Mouse (Mus musculus): ENCODE data around the gene Zkscan16. TPM values are rescaled to one million over a fixed set of nuclear protein-coding genes. Genes with fewer than 3 reads are reported as not detected.
A peak's percentile ranks its signal among the peaks of the same experiment; 100 is the strongest.

Gene Zkscan16
- polyA plus RNA-seq (2012; rRNA removed) = 0.03 and 0.08 TPM in 2 replicates
- 0.06 and 0.11 TPM in 2 replicates for polyA plus RNA-seq (2014; fragmentation: Nextera tagmentation; extraction: Ambion mirVana)

DNA sequence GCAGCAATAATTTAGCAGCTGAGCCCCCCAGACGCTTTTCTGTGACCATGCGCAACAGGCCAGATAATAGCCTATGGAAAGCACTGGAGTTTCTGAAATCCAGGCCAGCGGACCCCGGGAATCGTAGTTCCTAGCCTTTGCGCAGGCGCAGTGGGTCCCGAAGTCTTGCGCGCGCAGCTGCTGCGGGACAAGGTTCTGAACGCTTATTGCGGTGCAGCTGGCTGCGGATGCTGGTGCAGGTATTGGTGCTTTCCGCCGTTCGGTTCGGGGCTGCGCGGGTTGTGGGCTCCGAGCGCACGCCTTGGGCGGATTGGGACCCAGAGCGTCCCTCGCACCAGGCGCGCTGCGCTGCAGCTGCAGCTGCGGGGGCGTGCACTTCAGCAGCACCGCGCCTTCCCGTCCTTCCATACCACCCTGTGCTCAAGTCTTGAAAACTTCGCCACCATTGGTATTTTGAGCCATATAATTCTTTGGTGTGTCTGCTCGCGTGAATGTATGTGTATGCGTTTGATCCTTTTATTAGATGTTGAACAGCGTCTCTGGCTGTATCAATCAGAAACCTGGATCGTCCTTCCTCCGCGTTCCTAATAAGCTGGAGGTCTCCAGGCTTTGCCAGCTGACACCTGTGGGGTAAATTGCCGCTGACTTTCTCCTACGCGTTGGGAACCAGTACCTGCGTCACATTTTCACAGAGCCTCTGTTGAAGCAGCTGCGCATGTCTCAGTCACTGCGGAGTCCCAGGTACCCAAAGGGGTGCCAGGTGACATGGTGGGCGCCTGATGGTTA lies at the start of gene Zkscan16:
Gene Zkscan16, plus strand, starts transcription at position 209 of the 786 bp plus-strand sequence.
- Histone ChIP-seq H3K27ac (no peak within 1 kb of the TSS), H3K9ac (replicated peaks) (no peak within 1 kb of the TSS), H3K4me3 (ENCODE audit: insufficient read depth in 1 of 2, low read depth in 2 of 2, low read length in 2 of 2) (peak within 1 kb of the TSS; percentile 58 to 60), H3K9me3 (ENCODE audit: control insufficient read depth, low read length) (no peaks in the 10 kb centered on the region), H3K27me3 (ENCODE audit: control insufficient read depth, insufficient read depth, low read length) (peaks cover 30% of the 10 kb centered on the region), H3K4me2 (ENCODE audit: low read depth) (peak within 1 kb of the TSS; percentile 69), H3K4me1 (replicated peaks; ENCODE audit: control insufficient read depth in 2 of 2, insufficient read depth in 2 of 2, low read length in 1 of 2) (0 out of 4 replicates have a peak, but pooled peaks cover 0 to 2% of the 10 kb centered on the region in 2 experiments), H3K36me3 (replicated peaks; ENCODE audit: control insufficient read depth, insufficient read depth, low read depth) (no peaks in the 10 kb centered on the region)
- no peak for ATAC-seq (ENCODE audit: insufficient read depth)
- whole genome bisulfite sequencing (ENCODE audit: insufficient replicate concordance) = 2% methylated on average over 50 of the region's 50 CpGs
- TF ChIP-seq CTCF (IDR thresholded peaks at IDR 0.05; ENCODE audit: low read depth) (no peak), EP300 (IDR thresholded peaks at IDR 0.05; ENCODE audit: low read depth) (no peak)
- DNase-seq (ENCODE audit: low read depth in 3 of 3, low spot score in 3 of 3) = peak in 2 of 3 experiments; percentile 13 to 26

DNA sequence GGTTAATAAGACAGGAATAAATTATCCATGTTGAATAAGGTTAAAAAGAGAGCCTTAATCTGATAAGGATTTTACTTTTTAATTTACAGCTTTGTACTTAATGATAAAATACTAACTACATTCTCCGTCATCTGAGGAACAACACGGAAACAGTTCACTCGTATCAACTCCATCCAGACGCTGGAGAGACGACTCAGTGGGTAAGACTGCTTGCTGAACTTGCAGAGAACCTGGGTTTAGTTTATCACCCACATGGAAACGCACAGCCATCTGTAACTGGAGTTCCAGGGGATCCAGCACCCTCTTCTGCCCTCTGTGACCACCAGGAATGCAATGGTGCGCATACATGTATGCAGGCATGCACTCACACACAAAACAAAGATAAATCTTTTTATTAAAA lies 49.0 kb upstream of the Zkscan16 start:
- Histone ChIP-seq H3K4me1 (replicated peaks; ENCODE audit: control insufficient read depth in 2 of 2, insufficient read depth in 2 of 2, low read length in 1 of 2) (peaks cover 17 to 19% of the 10 kb centered on the region in 2 experiments), H3K27me3 (ENCODE audit: control insufficient read depth, insufficient read depth, low read length) (no peaks in the 10 kb centered on the region), H3K9ac (replicated peaks) (no peak overlapping the region), H3K27ac (no peak overlapping the region), H3K4me2 (ENCODE audit: low read depth) (no peak overlapping the region), H3K4me3 (ENCODE audit: insufficient read depth in 1 of 2, low read depth in 2 of 2, low read length in 2 of 2) (no peak overlapping the region), H3K36me3 (replicated peaks; ENCODE audit: control insufficient read depth, insufficient read depth, low read depth) (no peaks in the 10 kb centered on the region), H3K9me3 (ENCODE audit: control insufficient read depth, low read length) (no peaks in the 10 kb centered on the region)
- TF ChIP-seq EP300 (IDR thresholded peaks at IDR 0.05; ENCODE audit: low read depth) = no peak
- TF ChIP-seq CTCF (IDR thresholded peaks at IDR 0.05; ENCODE audit: low read depth) = no peak
- DNase-seq (ENCODE audit: low read depth in 3 of 3, low spot score in 3 of 3) (no peak), ATAC-seq (ENCODE audit: insufficient read depth) (peak; percentile 43; the same call in 1 of the 2 replicates)
- 45% methylated on average over 7 of the region's 7 CpGs for WGBS (ENCODE audit: insufficient replicate concordance)

DNA sequence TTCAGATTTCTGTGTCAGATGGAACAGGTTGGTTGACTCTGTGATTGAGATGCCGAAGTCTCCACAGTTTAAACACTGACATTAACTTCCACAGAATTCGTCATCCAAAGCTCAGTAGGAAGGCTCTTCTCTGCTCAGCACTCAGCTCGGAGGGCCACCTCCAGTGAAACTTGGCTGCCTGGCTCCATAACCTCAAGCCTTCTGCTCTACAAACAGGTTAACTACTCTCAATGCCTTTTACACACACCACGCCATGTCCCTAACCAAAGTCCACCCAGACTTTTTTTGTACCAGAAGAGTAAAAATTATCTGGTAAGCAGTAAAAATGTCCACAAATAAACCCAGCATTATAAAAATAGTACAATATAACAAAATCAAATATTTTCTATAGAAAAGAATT lies 46.0 kb upstream of the Zkscan16 start:
- ATAC-seq (ENCODE audit: insufficient read depth) (no peak), DNase-seq (ENCODE audit: low read depth in 3 of 3, low spot score in 3 of 3) (no peak)
- H3K4me1 ChIP-seq (replicated peaks; ENCODE audit: control insufficient read depth in 2 of 2, insufficient read depth in 2 of 2, low read length in 1 of 2) = peaks cover 0 to 7% of the 10 kb centered on the region in 2 experiments; a peak in 2 of 4 replicates
- TF ChIP-seq CTCF (IDR thresholded peaks at IDR 0.05; ENCODE audit: low read depth) (no peak), EP300 (IDR thresholded peaks at IDR 0.05; ENCODE audit: low read depth) (no peak)
- no peaks in the 10 kb centered on the region for H3K9me3 ChIP-seq (ENCODE audit: control insufficient read depth, low read length)
- no peak overlapping the region for H3K27ac ChIP-seq
- H3K36me3 ChIP-seq (replicated peaks; ENCODE audit: control insufficient read depth, insufficient read depth, low read depth) = no peaks in the 10 kb centered on the region
- H3K27me3 ChIP-seq (ENCODE audit: control insufficient read depth, insufficient read depth, low read length) = no peaks in the 10 kb centered on the region
- no peak overlapping the region for H3K4me3 ChIP-seq (ENCODE audit: insufficient read depth in 1 of 2, low read depth in 2 of 2, low read length in 2 of 2)
- H3K9ac ChIP-seq (replicated peaks) = no peak overlapping the region
- H3K4me2 ChIP-seq (ENCODE audit: low read depth) = no peak overlapping the region
- 65% methylated on average over 4 of the region's 4 CpGs for WGBS (ENCODE audit: insufficient replicate concordance)

DNA sequence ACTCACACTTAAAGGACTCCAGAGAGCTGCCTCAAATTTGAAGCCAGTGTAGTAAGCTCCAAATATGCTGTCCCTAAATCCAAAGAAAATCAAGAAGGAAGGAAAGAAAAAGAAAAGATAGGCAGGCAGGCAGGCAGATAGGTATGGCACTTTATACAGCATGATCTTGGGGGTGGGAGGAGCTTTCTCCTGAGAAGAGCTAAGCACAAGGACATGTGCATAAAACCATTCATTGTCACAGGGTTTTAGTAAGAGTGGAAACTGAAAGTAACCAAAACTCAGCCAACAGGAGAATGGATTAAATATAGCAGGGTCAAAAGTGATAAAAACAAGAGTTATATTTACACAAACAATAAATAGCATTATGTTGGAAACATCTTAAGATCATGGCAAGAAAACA lies 45.1 kb upstream of the Zkscan16 start:
- Histone ChIP-seq H3K27me3 (ENCODE audit: control insufficient read depth, insufficient read depth, low read length) (no peaks in the 10 kb centered on the region), H3K4me3 (ENCODE audit: insufficient read depth in 1 of 2, low read depth in 2 of 2, low read length in 2 of 2) (no peak overlapping the region), H3K27ac (no peak overlapping the region), H3K9me3 (ENCODE audit: control insufficient read depth, low read length) (no peaks in the 10 kb centered on the region), H3K4me2 (ENCODE audit: low read depth) (no peak overlapping the region), H3K4me1 (replicated peaks; ENCODE audit: control insufficient read depth in 2 of 2, insufficient read depth in 2 of 2, low read length in 1 of 2) (peaks cover 0 to 7% of the 10 kb centered on the region in 2 experiments; a peak in 2 of 4 replicates), H3K9ac (replicated peaks) (no peak overlapping the region), H3K36me3 (replicated peaks; ENCODE audit: control insufficient read depth, insufficient read depth, low read depth) (no peaks in the 10 kb centered on the region)
- TF ChIP-seq CTCF (IDR thresholded peaks at IDR 0.05; ENCODE audit: low read depth) (no peak), EP300 (IDR thresholded peaks at IDR 0.05; ENCODE audit: low read depth) (no peak)
- no peak for DNase-seq (ENCODE audit: low read depth in 3 of 3, low spot score in 3 of 3)
- ATAC-seq (ENCODE audit: insufficient read depth) = no peak

DNA sequence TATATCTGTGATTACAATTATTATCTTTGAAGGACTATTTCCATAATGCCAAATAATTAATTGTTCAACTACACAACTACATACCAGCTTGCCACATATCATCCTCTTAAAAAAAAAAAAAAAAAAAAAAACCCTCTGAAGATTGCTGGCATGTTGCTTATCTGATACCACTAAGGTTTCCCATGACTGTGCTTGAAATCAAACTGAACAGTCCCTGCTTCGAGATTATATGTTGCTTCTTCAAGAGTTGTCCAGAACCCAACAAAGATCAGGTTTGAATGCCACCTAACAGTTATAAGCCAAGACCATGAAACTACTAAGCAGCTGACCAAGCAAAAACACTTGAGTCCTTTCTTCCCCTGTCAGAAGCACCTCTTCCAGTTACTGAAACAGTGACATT lies 36.0 kb upstream of the Zkscan16 start:
- 19% methylated on average over 1 of the region's 1 CpGs for WGBS (ENCODE audit: insufficient replicate concordance)
- Histone ChIP-seq H3K4me1 (replicated peaks; ENCODE audit: control insufficient read depth in 2 of 2, insufficient read depth in 2 of 2, low read length in 1 of 2) (peaks cover 9% of the 10 kb centered on the region in 2 experiments), H3K27me3 (ENCODE audit: control insufficient read depth, insufficient read depth, low read length) (no peaks in the 10 kb centered on the region), H3K4me2 (ENCODE audit: low read depth) (no peak overlapping the region), H3K9ac (replicated peaks) (no peak overlapping the region), H3K4me3 (ENCODE audit: insufficient read depth in 1 of 2, low read depth in 2 of 2, low read length in 2 of 2) (no peak overlapping the region), H3K36me3 (replicated peaks; ENCODE audit: control insufficient read depth, insufficient read depth, low read depth) (no peaks in the 10 kb centered on the region), H3K27ac (no peak overlapping the region), H3K9me3 (ENCODE audit: control insufficient read depth, low read length) (no peaks in the 10 kb centered on the region)
- TF ChIP-seq EP300 (IDR thresholded peaks at IDR 0.05; ENCODE audit: low read depth) = no peak
- no peak for TF ChIP-seq CTCF (IDR thresholded peaks at IDR 0.05; ENCODE audit: low read depth)
- DNase-seq (ENCODE audit: low read depth in 3 of 3, low spot score in 3 of 3) (no peak), ATAC-seq (ENCODE audit: insufficient read depth) (no peak)
